Mouse (Mus musculus): Measurements from ENCODE around the gene Chd5.

DNA sequence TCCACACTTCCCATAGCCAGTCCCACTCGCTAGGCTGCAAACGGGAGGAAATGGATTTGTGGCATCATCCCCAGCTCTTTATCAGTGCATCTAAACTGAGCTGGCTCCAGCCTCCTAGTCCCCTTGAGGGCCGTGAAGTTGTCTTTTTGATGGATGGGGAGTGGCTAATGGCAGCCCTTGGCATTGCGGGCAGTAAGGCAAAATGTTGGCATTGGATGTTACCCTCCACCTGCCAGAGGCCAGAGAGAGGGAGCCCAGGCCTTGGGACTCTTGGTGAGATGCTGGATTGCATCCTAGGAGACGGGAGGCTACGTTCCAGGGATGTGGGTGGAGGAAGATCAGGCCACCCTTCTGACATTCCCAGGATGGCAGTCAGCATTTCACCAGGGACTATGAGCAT lies 32.5 kb upstream of the Chd5 start:
- TF ChIP-seq CTCF (IDR thresholded peaks at IDR 0.05; ENCODE audit: low read depth) (no peak), EP300 (IDR thresholded peaks at IDR 0.05; ENCODE audit: low read depth) (no peak)

All from liver, postnatal 0 days (tissue).